Mouse (Mus musculus) layer of hippocampus, adult 8-10 months (tissue): ENCODE data around the gene Fbln2. TPM values are rescaled to one million over a fixed set of nuclear protein-coding genes. Genes with fewer than 3 reads are reported as not detected.
A peak's percentile ranks its signal among the peaks of the same experiment; 100 is the strongest.

Experiments used
- DNase-seq, 2 experiments: peaks; one replicate each; pipeline ENCODE4 v3.0.0; 2022; ENCODE audit warnings: low spot score in 2 of 2
- total RNA-seq, 4 experiments: library from RNA; stranded (reverse); gene quantifications; 2 replicates each; pipeline ENCODE4 v1.2.4; 2022

The Fbln2 gene
- total RNA-seq, 4 experiments from 2014 or later, result 10.3 to 13.7 (median 11.0) TPM

GRCm38 (mm10) chr6:91278302-91278701, 66.0 kb downstream of the Fbln2 start:
- DNase-seq, result no peak

DNA sequence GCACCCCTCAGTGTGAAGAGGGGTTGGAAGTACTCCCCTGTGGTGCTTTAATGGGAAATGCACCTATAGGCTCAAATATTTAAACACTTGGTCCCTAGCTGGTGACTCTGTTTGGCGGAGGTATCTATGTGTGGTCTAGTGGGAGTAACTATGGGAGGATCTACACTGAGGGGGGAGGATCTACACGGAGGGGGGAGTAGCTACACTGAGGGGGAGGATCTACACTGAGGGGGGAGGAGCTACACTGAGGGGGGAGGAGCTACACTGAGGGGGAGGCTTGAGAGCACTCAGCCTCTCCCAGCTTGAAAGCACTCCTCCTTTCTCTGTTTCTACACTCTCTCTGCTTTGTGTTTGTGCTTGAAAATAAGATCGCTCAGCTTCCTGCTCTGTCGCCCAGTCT, 67.2 kb downstream of the Fbln2 start:
- no peak for DNase-seq

- DNase-seq, result peak; percentile 85 to 95
Measured at GRCm38 (mm10) chr6:91281206-91281605, 69.0 kb downstream of the Fbln2 start.

DNA sequence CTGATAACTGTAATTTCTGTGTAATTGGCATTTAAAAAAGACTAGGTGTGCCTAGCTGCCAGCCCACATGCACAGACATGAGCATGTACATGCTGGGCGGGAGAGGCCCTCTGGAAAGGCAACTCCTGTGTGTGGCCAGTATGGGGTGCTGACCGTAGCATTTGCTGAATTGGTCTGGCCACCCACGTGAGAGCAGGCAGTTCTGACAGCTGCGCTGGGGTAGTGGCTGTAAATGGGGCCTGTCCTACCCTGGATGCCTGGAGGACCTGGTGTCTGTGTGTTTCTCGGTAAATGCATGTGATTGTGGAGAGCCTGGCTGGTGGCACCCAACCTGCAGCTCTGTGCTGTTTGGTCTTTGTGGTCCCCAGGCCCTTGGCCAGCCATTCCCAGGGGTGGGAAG, 69.5 kb downstream of the Fbln2 start:
- no peak for DNase-seq

GRCm38 (mm10) chr6:91283031-91283430, 70.8 kb downstream of the Fbln2 start:
- no peak for DNase-seq

DNA sequence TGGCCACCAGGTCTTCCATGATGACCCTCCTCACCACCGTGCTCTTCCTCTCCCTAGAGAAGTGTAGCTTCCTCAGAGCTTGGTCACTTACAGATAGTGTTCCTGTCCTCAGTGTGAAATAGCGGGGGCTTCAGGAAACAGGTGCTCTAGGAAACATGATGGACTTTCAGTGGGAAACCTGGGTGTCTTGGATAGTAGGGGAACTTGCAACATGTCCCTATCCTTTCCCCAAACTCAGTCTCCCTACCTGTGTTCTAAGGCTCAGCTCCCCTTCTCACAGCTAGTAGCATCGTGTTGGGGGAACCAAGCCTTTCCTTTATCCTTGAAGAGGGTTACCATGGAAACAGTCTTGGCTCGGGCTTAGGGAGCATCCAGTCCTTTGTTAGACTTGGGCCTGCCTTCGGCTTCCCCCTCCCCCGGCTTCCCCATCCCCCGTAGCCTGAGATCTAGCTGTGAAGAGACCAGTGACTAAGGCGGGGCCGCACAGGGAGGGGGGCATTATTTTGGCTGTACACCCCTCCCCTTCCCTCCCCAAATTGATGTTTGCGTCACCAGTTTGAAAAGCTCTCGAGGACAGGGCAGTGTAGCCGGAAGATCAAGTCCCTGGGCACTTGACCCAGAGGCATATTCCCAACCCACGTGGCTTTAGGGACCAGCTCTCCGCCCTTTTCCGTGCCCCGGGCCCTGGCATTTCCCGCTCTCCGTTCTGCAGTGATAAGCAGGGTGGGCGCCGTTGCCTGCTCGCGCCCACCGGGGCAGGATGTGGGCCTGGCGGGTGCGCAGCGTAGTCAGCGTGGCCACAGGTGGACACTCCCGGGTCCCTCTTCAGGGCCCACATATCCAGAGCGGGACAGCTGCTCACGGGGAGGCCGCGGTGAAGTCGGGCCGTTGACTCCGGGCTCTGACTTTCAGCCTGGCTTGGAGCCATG, 72.5 kb downstream of the Fbln2 start:
- DNase-seq, result peak in 1 of 2 experiments; percentile 47

DNA sequence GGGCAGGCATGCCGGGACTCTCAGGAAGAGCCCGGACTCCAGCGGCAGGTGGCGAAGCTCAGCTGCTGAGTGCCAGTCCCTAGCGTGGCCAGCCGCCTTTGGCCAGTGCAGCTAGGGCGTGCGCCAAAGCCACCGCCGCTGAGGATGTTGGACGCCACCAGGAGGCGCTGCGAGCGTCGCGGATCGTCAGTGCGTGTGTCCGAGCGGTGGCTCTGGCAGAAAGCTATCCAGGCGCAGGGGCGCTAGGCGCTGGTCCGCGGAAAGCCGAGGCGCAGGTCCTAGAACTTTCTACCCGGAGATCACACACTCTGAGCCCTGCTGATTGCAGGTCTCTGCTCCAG, 73.2 kb downstream of the Fbln2 start:
- peak; percentile 54 to 85 for DNase-seq

DNA sequence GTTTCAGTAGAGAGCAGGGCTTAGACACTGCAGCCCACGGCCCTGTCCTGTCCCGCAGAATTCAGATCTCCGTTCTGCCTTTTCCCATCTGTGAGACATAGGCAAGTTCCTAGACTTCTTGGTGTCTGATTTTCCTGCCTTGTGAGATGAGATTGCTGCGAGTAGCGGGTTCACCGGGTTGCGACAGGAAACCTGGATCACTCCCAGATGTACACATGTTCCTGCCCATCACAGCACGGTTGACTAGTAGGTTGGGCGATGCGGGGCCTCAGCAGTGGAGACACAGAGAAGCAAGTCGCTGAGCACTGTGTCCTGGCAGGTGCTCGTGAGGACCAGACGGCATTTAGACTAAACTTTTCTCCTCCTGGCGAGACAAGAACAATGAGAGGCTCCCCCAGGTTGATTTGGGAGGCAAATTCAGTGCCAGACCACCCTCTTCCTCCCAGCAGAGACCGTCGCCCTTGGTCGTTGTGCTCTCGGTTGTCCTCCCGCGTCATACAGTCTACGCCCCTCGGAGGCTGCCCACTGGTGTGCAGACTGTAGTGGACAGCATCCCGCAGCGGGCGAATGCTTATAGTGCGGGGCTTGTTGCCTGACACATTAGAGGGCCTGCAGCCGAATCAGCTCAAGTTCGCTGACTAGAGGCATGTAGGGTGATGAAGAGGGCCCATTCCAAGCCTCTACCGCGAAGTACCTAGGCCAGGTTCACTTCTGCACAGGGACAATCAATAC, 73.7 kb downstream of the Fbln2 start:
- no peak for DNase-seq

DNA sequence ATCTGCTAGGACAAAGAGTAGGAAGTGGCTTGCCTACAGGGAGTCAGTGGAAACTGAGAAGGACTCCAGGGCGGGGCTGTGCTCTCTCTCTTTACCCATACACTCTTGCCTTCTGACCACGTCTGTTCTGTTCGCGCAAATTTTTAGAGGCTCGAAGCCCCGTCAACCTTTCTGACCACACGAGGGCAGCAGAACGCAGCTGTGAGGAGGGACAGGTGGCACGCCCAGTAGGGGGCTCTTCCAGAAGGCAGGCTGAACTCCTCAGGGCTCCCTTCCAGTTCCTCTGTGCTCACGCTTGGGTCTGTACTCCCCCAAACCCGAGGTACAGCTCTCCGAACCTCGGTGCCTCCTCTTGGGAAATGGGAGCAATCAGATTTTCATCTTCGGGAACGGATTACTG, 74.4 kb downstream of the Fbln2 start:
- peak; percentile 72 to 86 for DNase-seq

GRCm38 (mm10) chr6:91287148-91287547, 74.9 kb downstream of the Fbln2 start:
- DNase-seq, result no peak

GRCm38 (mm10) chr6:91287636-91288035, 75.4 kb downstream of the Fbln2 start:
- no peak for DNase-seq

GRCm38 (mm10) chr6:91288251-91288785, 76.1 kb downstream of the Fbln2 start:
- no peak for DNase-seq

DNA sequence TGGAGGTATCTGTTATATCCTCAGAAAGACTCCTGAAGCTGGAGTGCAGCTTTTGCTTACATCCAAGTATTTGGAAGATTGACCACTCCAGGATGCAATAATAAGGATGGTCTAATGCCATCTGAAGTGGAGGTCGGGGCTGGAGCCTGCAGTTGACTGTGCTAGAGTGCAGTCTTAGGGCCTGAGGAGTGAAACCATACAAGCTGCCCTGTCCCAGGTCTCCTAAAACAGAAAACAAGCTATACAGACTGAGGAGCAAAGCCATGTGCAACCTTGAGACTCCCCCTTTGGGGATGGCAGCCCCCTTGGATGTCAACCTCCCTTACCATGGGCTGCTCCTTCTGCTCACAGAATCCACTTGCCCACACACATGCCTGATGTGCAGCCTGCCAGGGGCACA, 76.7 kb downstream of the Fbln2 start:
- DNase-seq, result no peak

GRCm38 (mm10) chr6:91290937-91291336, 78.7 kb downstream of the Fbln2 start:
- no peak for DNase-seq

DNA sequence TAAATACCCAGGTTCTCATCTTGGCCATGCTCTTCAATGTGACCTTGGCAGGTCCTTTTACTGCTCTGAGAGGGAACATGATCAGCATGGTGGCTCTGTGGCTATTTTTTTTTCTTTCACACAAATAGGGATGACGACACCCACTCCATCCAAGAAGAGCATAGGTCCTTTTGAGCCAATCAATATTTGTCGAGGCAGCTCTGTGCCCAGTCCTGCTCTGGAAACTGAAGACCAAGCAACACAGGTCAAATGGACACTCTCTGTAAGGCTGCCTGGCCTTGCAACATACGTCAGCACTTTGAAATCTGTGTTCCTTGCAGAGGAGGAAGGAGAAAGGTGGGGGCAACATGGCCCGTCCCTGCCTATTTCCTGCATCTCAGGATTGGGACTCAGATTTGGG, 83.2 kb downstream of the Fbln2 start:
- no peak for DNase-seq

- no peak for DNase-seq
Measured at GRCm38 (mm10) chr6:91298828-91299227, 86.6 kb downstream of the Fbln2 start.

DNA sequence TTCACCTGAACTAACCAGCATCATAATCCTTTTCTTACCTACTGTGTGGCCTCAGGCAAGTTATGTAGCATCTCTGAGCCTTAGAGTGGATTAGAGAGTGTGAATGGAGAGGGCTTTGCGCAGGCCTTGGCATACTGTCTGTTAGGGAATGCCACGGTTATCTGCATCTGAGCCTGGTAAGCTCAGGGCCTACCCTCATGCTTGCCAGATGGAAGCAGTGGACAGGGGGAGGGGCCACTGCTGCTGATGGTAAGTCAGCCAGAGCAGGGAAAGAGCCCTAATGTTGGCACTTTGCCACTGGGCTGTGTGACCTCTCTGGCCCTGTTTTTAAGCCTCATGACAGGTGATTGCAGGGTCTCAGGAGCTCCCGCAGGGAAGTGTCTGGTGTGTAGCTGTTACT, 87.8 kb downstream of the Fbln2 start:
- DNase-seq, result no peak

DNA sequence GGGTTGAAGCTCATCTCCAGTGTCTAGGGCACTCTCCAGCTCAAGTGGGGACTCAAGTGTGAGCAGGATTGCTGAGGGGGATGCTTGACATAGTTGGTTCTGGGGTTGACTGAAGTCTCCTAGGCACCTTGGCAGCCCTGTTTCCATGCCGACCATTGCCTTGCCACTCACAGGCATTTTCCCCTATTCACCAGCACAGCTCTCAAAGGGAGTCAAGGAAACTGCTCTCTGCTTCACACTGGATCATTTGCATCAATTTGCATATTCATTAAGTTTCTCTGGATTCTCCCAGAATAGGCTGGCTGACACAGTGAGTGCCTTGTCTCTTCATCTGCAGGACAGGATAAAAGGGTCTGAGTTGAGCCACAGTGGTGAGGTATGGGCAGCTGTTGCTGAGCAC, 89.6 kb downstream of the Fbln2 start:
- DNase-seq, result peak; percentile 79 to 85

DNA sequence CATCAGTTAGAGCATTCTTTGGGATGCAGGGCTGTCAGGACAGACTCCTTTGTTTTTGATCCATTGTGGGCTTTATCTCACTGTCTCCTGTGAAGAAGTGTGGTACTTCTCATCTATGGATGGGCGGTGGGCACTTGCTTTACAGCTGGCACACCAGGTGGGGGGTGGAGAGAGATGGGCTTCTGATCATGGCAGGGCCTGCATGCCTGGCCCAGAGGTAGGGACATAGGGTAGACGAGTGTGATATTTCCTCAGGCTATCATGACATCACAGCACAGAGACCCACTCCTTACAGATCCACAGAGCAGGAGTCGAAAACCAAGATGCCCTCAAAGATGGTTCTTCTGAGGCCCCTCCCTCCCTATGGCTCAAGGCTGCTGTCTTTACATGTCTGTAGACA, 90.1 kb downstream of the Fbln2 start:
- DNase-seq, result no peak

DNA sequence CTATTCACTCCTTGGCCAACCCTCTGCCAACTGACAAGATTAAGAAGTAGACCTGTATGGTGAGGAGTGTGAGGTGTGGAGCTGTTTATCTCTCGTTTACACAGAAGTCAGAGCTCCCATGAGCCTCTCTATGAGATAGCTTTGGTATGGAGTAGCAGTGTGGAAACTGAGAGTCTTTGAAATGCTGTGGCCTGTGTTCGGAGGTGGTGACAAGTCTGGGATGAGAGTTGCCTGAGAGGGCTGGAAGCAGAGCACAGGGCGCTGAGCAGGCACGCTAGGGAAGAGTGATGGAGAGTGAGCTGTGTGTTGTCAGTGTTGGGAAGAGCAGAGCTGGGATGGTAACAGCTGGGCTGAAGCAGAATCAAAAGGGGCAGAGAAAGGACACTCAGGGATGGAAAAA, 91.9 kb downstream of the Fbln2 start:
- no peak for DNase-seq

GRCm38 (mm10) chr6:91307972-91308371, 95.7 kb downstream of the Fbln2 start:
- no peak for DNase-seq

DNA sequence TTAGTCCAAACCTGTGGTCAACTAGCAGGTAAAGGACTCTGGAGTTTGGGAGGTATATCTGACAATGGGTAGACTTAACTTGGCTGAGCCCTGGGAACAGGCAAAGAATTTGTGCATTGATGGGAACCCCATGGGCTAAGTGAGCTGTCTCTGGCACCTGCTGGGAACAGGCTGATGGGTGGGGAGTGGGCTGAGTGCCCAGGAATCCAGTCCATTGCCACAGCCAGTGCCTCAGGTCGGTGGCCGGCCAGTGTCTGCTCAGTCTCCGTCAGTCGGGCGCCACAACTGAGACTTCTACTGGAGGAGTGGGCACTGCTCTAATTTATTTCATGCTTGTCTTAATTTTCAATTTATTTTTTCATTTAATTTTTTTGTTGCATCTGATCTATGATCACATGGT, 98.9 kb downstream of the Fbln2 start:
- no peak for DNase-seq
